Mouse (Mus musculus) ES-Bruce4 (cell line): Measurements from ENCODE around the gene Gimap4. TPM values are rescaled to one million over a fixed set of nuclear protein-coding genes. Genes with fewer than 3 reads are reported as not detected.

Experiments used
- H3K27ac ChIP-seq: 2 replicates; pipeline ENCODE4 v1.5.1; 2012; ENCODE audit warnings: low read length, inconsistent platforms; ENCODE audit not compliant: insufficient read depth
- H3K27me3 ChIP-seq: 2 replicates; pipeline ENCODE4 v1.6.1; 2012; ENCODE audit warnings: mild to moderate bottlenecking, low read length, inconsistent platforms; ENCODE audit not compliant: control insufficient read depth, poor library complexity, insufficient read depth, severe bottlenecking
- H3K36me3 ChIP-seq: 2 replicates; pipeline ENCODE4 v1.6.1; 2012; ENCODE audit warnings: inconsistent platforms, mild to moderate bottlenecking, low read length, moderate library complexity; ENCODE audit not compliant: control insufficient read depth, poor library complexity, insufficient read depth, severe bottlenecking
- H3K4me1 ChIP-seq: one replicate; pipeline ENCODE4 v1.8.1; 2011; ENCODE audit warnings: low read length; ENCODE audit not compliant: control insufficient read depth, insufficient read depth
- H3K4me3 ChIP-seq: 2 replicates; pipeline ENCODE4 v1.5.1; 2011; ENCODE audit warnings: low read depth, mild to moderate bottlenecking, low read length
- H3K9ac ChIP-seq: 2 replicates; pipeline ENCODE4 v1.6.1; 2012; ENCODE audit warnings: low read depth, mild to moderate bottlenecking, inconsistent platforms; ENCODE audit not compliant: poor library complexity, severe bottlenecking
- H3K9me3 ChIP-seq: replicated peaks from 2 replicates; pipeline ENCODE4 v1.6.1; 2012; ENCODE audit warnings: mild to moderate bottlenecking, low read length, inconsistent platforms; ENCODE audit not compliant: control insufficient read depth, poor library complexity, insufficient read depth, severe bottlenecking
- CTCF ChIP-seq: IDR thresholded peaks from one replicate; pipeline ENCODE4 v1.8.1; 2011; ENCODE audit warnings: low read depth, low read length
- EP300 ChIP-seq: IDR thresholded peaks from 2 replicates; pipeline ENCODE4 v1.6.1; 2011; ENCODE audit warnings: low read depth, low read length; ENCODE audit not compliant: insufficient read depth
- POLR2A ChIP-seq: IDR thresholded peaks from one replicate; pipeline ENCODE4 v1.8.1; 2011; ENCODE audit warnings: low read length; ENCODE audit not compliant: insufficient read depth
- polyA plus RNA-seq: library from polyadenylated mRNA; stranded (reverse); fragments of >200 nt; gene quantifications from 2 replicates; pipeline ENCODE4 v1.2.4, GENCODE M21; 2011; ENCODE audit warnings: low read depth; ENCODE audit not compliant: missing spikeins, insufficient read depth, insufficient read length

Gene Gimap4
- polyA plus RNA-seq, 1 experiment, result not detected

DNA sequence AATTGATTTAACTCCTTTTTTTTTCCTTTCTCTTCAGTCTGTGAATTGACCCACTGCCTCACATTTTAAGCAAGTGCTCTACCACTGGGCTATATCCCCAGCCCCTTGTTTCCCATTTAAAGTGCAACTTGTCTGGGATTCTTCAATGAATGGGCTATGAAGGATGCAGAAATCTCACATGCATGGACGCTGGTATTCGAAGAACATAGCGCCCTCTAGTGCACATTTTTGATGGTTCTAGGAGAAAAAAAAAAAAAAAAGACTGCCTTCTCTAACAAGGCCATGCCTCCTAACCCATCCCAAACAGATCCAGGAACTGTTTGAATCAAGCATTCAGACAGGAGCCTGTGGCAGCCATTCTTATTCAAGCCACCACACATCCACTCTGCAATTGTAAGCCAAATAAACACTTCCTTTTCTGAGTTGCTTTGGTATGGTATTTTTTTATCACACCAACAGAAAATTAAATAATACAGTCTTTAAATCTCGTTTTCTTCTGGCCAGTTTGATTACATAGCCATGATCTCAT, 41.5 kb upstream of the Gimap4 start:
- Histone ChIP-seq H3K27me3 (no peaks in the 10 kb centered on the region), H3K9ac (no peak overlapping the region), H3K27ac (no peak overlapping the region), H3K36me3 (no peaks in the 10 kb centered on the region), H3K4me3 (no peak overlapping the region), H3K4me1 (no peaks in the 10 kb centered on the region), H3K9me3 (no peaks in the 10 kb centered on the region)
- TF ChIP-seq POLR2A (no peak), CTCF (no peak), EP300 (no peak)

DNA sequence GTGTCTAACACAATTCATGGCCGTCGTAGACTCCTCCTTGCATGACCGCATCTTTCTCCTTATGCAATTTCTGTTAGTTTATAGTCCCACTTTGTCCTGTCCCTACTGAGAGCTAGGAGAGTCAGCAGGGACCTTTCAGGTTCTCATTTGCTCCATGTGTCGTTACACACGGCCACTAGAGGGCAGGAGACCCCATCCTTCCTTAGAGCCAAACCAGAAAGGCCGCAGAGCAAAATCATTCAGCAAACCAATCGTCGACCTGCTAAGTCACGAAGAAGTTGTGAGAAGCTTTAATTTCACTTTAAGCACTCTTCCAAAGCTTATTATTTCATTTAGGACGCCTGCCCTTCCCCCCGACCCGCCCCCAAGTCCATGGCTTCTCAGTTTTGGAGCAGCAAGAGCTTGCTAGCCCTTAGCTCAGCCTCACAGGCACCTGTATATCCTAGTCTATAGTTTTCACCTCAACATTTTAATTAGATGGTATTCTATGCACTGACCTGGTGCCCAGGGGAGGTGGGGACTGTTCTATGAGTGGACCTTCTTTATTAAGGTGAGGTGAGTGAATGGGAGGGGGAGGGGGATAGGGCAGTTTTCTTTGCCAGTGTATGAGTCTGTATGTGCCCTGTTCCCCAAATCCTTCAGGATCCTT, 38.6 kb upstream of the Gimap4 start:
- Histone ChIP-seq H3K4me1 (no peaks in the 10 kb centered on the region), H3K27me3 (no peaks in the 10 kb centered on the region), H3K4me3 (no peak overlapping the region), H3K9me3 (no peaks in the 10 kb centered on the region), H3K9ac (no peak overlapping the region), H3K27ac (no peak overlapping the region), H3K36me3 (no peaks in the 10 kb centered on the region)
- no peak for TF ChIP-seq EP300
- no peak for TF ChIP-seq POLR2A
- peak; percentile 74 for TF ChIP-seq CTCF

DNA sequence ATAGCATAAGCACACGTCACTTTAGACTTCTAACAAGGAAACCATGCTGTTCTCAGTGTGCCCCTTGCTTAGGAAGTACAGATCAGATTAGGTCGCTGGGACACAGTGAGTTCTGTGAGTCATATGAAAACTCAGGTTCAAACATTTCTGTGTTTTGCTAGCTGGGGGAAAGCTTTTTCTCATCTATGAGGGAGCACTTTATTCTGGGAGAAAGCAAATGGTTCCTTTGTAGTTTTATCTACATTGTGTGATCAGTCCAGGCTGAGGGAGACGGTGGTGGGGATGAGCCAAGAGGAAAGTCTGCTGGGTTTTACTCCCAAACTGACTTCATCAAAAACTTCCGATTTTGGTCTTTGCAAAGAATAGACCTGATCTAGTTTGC, 38.0 kb upstream of the Gimap4 start:
- no peak overlapping the region for H3K27ac ChIP-seq
- no peaks in the 10 kb centered on the region for H3K4me1 ChIP-seq
- no peaks in the 10 kb centered on the region for H3K36me3 ChIP-seq
- no peak overlapping the region for H3K4me3 ChIP-seq
- no peak overlapping the region for H3K9ac ChIP-seq
- no peaks in the 10 kb centered on the region for H3K9me3 ChIP-seq
- no peak for TF ChIP-seq CTCF
- TF ChIP-seq EP300, result no peak
- TF ChIP-seq POLR2A, result no peak
- no peaks in the 10 kb centered on the region for H3K27me3 ChIP-seq

DNA sequence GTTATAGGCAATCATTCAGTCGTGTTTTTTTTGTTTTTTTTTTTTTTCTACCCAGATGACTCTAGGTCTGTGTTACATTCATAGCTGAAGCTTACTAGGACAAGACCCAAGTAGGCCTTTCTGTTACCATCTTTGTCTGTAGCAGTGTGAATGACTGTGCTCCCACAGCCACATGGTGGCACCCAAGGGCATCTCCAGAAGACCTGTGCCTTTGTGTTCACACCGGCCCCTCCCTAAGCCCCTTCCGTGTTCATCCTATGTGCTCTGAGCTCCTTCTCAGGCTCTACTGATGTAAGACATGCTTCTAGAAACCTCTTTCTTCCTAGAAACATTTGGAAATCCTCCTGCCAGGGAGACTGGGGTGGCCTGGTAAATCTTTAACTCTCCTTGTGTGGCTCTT, 37.4 kb upstream of the Gimap4 start, which contains the start of gene Gimap8:
TSS of gene Gimap8 (plus strand) at position 240 of the 400 bp plus-strand sequence.
- no peak within 1 kb of the TSS for H3K9ac ChIP-seq
- H3K4me1 ChIP-seq, result no peaks in the 10 kb centered on the region
- no peaks in the 10 kb centered on the region for H3K9me3 ChIP-seq
- H3K27me3 ChIP-seq, result no peaks in the 10 kb centered on the region
- no peak for TF ChIP-seq EP300
- peak; percentile 60 for TF ChIP-seq CTCF
- no peak for TF ChIP-seq POLR2A
- H3K27ac ChIP-seq, result no peak within 1 kb of the TSS
- H3K36me3 ChIP-seq, result no peaks in the 10 kb centered on the region
- no peak within 1 kb of the TSS for H3K4me3 ChIP-seq

GRCm38 (mm10) chr6:48647611-48648010, 36.7 kb upstream of the Gimap4 start:
- Histone ChIP-seq H3K27ac (no peak overlapping the region), H3K36me3 (no peaks in the 10 kb centered on the region), H3K9ac (no peak overlapping the region), H3K27me3 (no peaks in the 10 kb centered on the region), H3K4me3 (no peak overlapping the region), H3K9me3 (no peaks in the 10 kb centered on the region), H3K4me1 (no peaks in the 10 kb centered on the region)
- TF ChIP-seq EP300, result no peak
- TF ChIP-seq CTCF, result no peak
- no peak for TF ChIP-seq POLR2A

DNA sequence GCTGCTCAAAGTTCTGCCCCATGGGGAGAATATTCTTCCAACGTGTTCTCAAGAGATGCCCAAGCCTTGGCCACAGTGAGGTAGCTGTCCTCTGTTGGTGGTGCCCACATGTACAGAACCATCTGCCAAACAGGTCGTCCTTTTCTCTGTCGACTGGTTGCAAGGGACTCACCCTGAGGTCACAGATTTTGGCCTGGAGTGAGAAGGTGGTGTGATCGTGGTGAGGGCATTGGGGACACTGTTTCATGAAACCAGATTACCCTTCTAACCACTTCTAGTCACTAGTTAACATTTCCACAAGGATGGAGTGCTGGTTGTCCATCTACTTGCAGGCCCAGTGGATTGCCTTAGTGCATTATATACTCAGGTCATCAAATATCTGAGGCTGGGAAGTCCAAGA, 35.6 kb upstream of the Gimap4 start:
- no peak overlapping the region for H3K27ac ChIP-seq
- H3K4me1 ChIP-seq, result no peaks in the 10 kb centered on the region
- H3K27me3 ChIP-seq, result no peaks in the 10 kb centered on the region
- no peaks in the 10 kb centered on the region for H3K36me3 ChIP-seq
- H3K9me3 ChIP-seq, result no peaks in the 10 kb centered on the region
- no peak overlapping the region for H3K4me3 ChIP-seq
- TF ChIP-seq CTCF (no peak), EP300 (no peak)
- H3K9ac ChIP-seq, result no peak overlapping the region
